Mouse (Mus musculus): ENCODE measurements at regions not wholly inside any gene's neighbourhood (a gene's known extent, or its start where the extent isn't known, plus 50 kb on each side); places are given as distances from the start of the nearest gene placed in this dataset.

GRCm38 (mm10) chr1:73593653-73594385 lies 530.4 kb downstream of the Tns1 start:
- Histone ChIP-seq H3K9me3 (replicated peaks; ENCODE audit: insufficient read depth, low read length) (no peaks in the 10 kb centered on the region), H3K4me1 (ENCODE audit: control insufficient read depth in 1 of 2, insufficient read depth in 2 of 2, low read length in 2 of 2) (no peaks in the 10 kb centered on the region), H3K27me3 (ENCODE audit: control insufficient read depth in 1 of 2, insufficient read depth in 2 of 2, low read length in 2 of 2) (no peaks in the 10 kb centered on the region), H3K27ac (ENCODE audit: control insufficient read depth, low read depth, low read length) (no peak overlapping the region), H3K9ac (ENCODE audit: control insufficient read depth, low read depth, low read length, poor library complexity, severe bottlenecking) (no peak overlapping the region), H3K4me3 (ENCODE audit: control insufficient read depth in 1 of 2, insufficient read depth in 1 of 2, low read depth in 2 of 2, low read length in 2 of 2) (no peak overlapping the region), H3K36me3 (ENCODE audit: control insufficient read depth in 1 of 2, insufficient read depth in 2 of 2, low read length in 2 of 2) (no peaks in the 10 kb centered on the region), H3K79me2 (ENCODE audit: control insufficient read depth, insufficient read depth, low read length, poor library complexity) (no peaks in the 10 kb centered on the region)
- no peak for DNase-seq (ENCODE audit: low read depth, low spot score)
- TF ChIP-seq UBTF (IDR thresholded peaks at IDR 0.05; ENCODE audit: borderline replicate concordance, insufficient read depth, low read depth, low read length): no peak
- TF ChIP-seq MYC (IDR thresholded peaks at IDR 0.05; ENCODE audit: low read depth, low read length): no peak
- no peak for TF ChIP-seq KAT2A (conservative IDR thresholded peaks at IDR 0.05; ENCODE audit: low read depth, low read length)
- TF ChIP-seq POLR2AphosphoS2 (IDR thresholded peaks at IDR 0.05; ENCODE audit: low read length): no peak
- no peak for TF ChIP-seq SIN3A (IDR thresholded peaks at IDR 0.05; ENCODE audit: low read length)
- no peak for TF ChIP-seq MYB (IDR thresholded peaks at IDR 0.05; ENCODE audit: low read depth, low read length)
- TF ChIP-seq POLR2AphosphoS5 (IDR thresholded peaks at IDR 0.05; ENCODE audit: borderline replicate concordance, low read depth, low read length): no peak
- no peak for TF ChIP-seq HCFC1 (IDR thresholded peaks at IDR 0.05; ENCODE audit: low read depth, low read length)
- TF ChIP-seq NELFE (IDR thresholded peaks at IDR 0.05; ENCODE audit: low read depth, low read length): no peak
- no peak for TF ChIP-seq ETS1 (IDR thresholded peaks at IDR 0.05; ENCODE audit: low read depth, low read length)
- no peak for TF ChIP-seq POLR2A (IDR thresholded peaks at IDR 0.05; ENCODE audit: control insufficient read depth in 1 of 2, insufficient read depth in 1 of 2, low read depth in 1 of 2, low read length in 2 of 2, poor library complexity in 1 of 2)
- no peak for TF ChIP-seq USF1 (IDR thresholded peaks at IDR 0.05; ENCODE audit: low read depth, low read length)
- TF ChIP-seq EP300 (IDR thresholded peaks at IDR 0.05; ENCODE audit: low read depth in 1 of 2, low read length in 2 of 2): no peak
- TF ChIP-seq USF2 (IDR thresholded peaks at IDR 0.05; ENCODE audit: borderline replicate concordance in 1 of 2, insufficient read depth in 1 of 2, low read depth in 1 of 2, low read length in 2 of 2): no peak
- no peak for TF ChIP-seq TCF12 (IDR thresholded peaks at IDR 0.05; ENCODE audit: low read depth, low read length)

GRCm38 (mm10) chr1:73591342-73592099 lies 532.7 kb downstream of the Tns1 start:
- TF ChIP-seq ETS1 (IDR thresholded peaks at IDR 0.05; ENCODE audit: low read depth, low read length) (no peak), EP300 (IDR thresholded peaks at IDR 0.05; ENCODE audit: low read depth in 1 of 2, low read length in 2 of 2) (no peak), TBP (IDR thresholded peaks at IDR 0.05; ENCODE audit: low read depth, low read length) (no peak), ZC3H11A (IDR thresholded peaks at IDR 0.05; ENCODE audit: low read depth, low read length) (no peak), MAZ (IDR thresholded peaks at IDR 0.05; ENCODE audit: low read depth, low read length) (no peak), GATA1 (IDR thresholded peaks at IDR 0.05; ENCODE audit: low read depth, low read length) (no peak), KAT2A (conservative IDR thresholded peaks at IDR 0.05; ENCODE audit: low read depth, low read length) (no peak), MAX (IDR thresholded peaks at IDR 0.05; ENCODE audit: low read length) (no peak), TCF12 (IDR thresholded peaks at IDR 0.05; ENCODE audit: low read depth, low read length) (no peak), ZNF384 (IDR thresholded peaks at IDR 0.05; ENCODE audit: low read depth, low read length) (no peak), HCFC1 (IDR thresholded peaks at IDR 0.05; ENCODE audit: low read depth, low read length) (no peak), JUND (IDR thresholded peaks at IDR 0.05; ENCODE audit: low read depth, low read length) (no peak), GABPA (IDR thresholded peaks at IDR 0.05; ENCODE audit: low read depth, low read length) (no peak), ZKSCAN1 (IDR thresholded peaks at IDR 0.05; ENCODE audit: low read depth, low read length) (no peak)

More at GRCm38 (mm10) chr1:73591342-73592099, 532.7 kb downstream of the Tns1 start:
- H3K79me2 ChIP-seq (ENCODE audit: control insufficient read depth, insufficient read depth, low read length, poor library complexity): no peaks in the 10 kb centered on the region
- no peak overlapping the region for H3K4me3 ChIP-seq (ENCODE audit: control insufficient read depth in 1 of 2, insufficient read depth in 1 of 2, low read depth in 2 of 2, low read length in 2 of 2)
- no peak overlapping the region for H3K9ac ChIP-seq (ENCODE audit: control insufficient read depth, low read depth, low read length, poor library complexity, severe bottlenecking)
- H3K4me1 ChIP-seq (ENCODE audit: control insufficient read depth in 1 of 2, insufficient read depth in 2 of 2, low read length in 2 of 2): no peaks in the 10 kb centered on the region
- no peaks in the 10 kb centered on the region for H3K36me3 ChIP-seq (ENCODE audit: control insufficient read depth in 1 of 2, insufficient read depth in 2 of 2, low read length in 2 of 2)
- H3K9me3 ChIP-seq (replicated peaks; ENCODE audit: insufficient read depth, low read length): no peaks in the 10 kb centered on the region
- DNase-seq (ENCODE audit: low read depth, low spot score): no peak
- H3K27me3 ChIP-seq (ENCODE audit: control insufficient read depth in 1 of 2, insufficient read depth in 2 of 2, low read length in 2 of 2): no peaks in the 10 kb centered on the region
- H3K27ac ChIP-seq (ENCODE audit: control insufficient read depth, low read depth, low read length): no peak overlapping the region
